Mouse (Mus musculus): ENCODE data around the gene Serpina9.

Gene Serpina9

GRCm38 (mm10) chr12:104013620-104014019, at the start of gene Serpina9:
Gene Serpina9, minus strand, starts transcription at chr12:104013755.
- in situ Hi-C loops (cut with MboI; ENCODE audit: low pct_unique_long_range_greater_than_20kb in 1 of 2, low sequenced_read_pairs in 2 of 2, unreplicated experiment in 1 of 2), result no loop called here

DNA sequence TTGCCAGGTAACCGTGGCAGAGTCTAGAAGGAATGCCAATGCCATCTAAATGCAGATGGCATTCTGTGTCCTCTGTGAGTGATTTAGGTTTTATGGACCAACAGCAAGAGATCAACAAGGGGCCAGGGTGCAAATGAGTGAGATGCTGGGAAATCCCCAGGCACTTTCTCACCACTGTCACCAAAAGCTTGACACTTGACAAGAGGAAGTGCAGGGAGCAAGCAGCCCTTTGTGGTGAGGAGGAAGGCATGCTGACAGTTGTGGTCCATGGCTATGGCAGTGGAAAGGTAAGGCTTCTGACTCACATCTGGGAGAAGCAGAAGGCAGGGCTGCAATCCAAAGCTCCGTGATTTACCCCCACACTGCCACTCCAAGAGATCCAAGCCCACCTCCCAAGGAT, 48.3 kb upstream of the Serpina9 start:
- in situ Hi-C loops (cut with MboI; ENCODE audit: low pct_unique_long_range_greater_than_20kb in 1 of 2, low sequenced_read_pairs in 2 of 2, unreplicated experiment in 1 of 2), result loop anchor here in 1 of 2 experiments (25.0 kb wide), 1 partner anchor 350 kb away; the partner anchor contains the start of gene Serpina3n

- in situ Hi-C loops (cut with MboI; ENCODE audit: low pct_unique_long_range_greater_than_20kb in 1 of 2, low sequenced_read_pairs in 2 of 2, unreplicated experiment in 1 of 2), result loop anchor here in 1 of 2 experiments (25.0 kb wide), 1 partner anchor 352 kb away; the partner anchor contains the start of gene Serpina3n
These were observed 46.6 kb upstream of the Serpina9 start for GRCm38 (mm10) chr12:104060126-104060525.

DNA sequence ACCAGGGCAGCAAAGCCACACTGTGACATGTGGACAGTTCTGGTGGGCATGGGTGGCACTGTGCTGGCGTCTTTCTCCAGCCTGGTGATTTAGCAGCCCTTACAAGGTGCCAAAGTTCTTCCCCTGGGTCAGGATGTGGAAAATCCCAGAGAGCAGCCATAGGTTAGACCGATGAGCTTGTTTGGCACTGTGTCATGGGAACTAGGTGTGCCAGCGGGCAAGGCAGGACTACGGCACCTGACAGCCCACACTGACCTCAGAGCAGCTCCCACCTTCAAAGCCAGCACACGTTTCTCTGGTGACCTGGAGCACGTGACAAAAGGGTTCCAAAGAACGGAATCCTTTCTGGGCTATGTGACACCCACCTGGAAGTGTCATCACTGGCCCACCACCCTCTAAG, 44.0 kb upstream of the Serpina9 start:
- in situ Hi-C loops (cut with MboI; ENCODE audit: low pct_unique_long_range_greater_than_20kb in 1 of 2, low sequenced_read_pairs in 2 of 2, unreplicated experiment in 1 of 2), result loop anchor here in 1 of 2 experiments (25.0 kb wide), 1 partner anchor 355 kb away; the partner anchor contains the start of gene Serpina3n

DNA sequence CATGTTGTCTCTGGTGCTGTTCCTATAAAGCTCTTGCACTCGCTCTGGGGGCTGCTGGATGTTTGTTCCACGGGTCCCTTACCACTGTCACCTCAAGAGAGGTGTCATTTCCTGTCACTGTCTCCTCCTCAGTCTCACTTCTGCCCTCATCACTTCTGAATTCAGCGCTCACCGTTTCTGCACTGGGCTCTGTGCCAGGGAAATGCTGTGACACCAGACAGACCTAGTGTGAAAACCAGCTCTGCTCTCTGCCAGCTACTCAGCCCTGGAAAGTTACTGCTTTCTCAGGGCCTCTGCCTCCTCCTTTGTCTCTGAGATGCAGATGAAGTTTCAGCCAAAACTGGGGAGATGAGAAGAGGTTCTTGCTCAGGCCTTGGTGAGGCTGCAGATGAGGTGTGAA, 43.5 kb upstream of the Serpina9 start:
- in situ Hi-C loops (cut with MboI; ENCODE audit: low pct_unique_long_range_greater_than_20kb in 1 of 2, low sequenced_read_pairs in 2 of 2, unreplicated experiment in 1 of 2), result loop anchor here in 1 of 2 experiments (25.0 kb wide), 1 partner anchor 355 kb away; the partner anchor contains the start of gene Serpina3n

DNA sequence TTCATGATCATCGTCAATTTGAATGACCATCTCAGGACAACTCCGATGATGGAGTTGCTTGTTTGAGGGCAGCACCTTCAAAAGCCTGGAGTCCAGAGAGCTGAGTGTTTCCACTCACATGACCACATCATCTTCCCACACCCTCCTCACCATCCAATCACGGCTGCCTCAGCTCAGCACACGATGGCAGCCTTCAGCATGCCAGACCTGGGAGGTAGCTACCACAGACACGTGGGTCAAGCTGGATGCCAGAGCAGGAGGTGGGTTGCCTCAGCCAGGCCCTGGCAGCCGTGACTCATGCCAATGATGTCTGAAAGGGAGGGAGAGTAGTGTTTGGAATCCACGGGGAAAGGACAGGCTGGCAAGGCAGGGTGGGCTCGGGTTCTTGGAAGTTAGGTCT, 42.2 kb upstream of the Serpina9 start:
- in situ Hi-C loops (cut with MboI; ENCODE audit: low pct_unique_long_range_greater_than_20kb in 1 of 2, low sequenced_read_pairs in 2 of 2, unreplicated experiment in 1 of 2), result loop anchor here in 1 of 2 experiments (25.0 kb wide), 1 partner anchor 357 kb away; the partner anchor contains the start of gene Serpina3n

- in situ Hi-C loops (cut with MboI; ENCODE audit: low pct_unique_long_range_greater_than_20kb in 1 of 2, low sequenced_read_pairs in 2 of 2, unreplicated experiment in 1 of 2), result loop anchor here in 1 of 2 experiments (25.0 kb wide), 1 partner anchor 358 kb away; the partner anchor contains the start of gene Serpina3n
These were observed 40.4 kb upstream of the Serpina9 start for GRCm38 (mm10) chr12:104053995-104054394.

DNA sequence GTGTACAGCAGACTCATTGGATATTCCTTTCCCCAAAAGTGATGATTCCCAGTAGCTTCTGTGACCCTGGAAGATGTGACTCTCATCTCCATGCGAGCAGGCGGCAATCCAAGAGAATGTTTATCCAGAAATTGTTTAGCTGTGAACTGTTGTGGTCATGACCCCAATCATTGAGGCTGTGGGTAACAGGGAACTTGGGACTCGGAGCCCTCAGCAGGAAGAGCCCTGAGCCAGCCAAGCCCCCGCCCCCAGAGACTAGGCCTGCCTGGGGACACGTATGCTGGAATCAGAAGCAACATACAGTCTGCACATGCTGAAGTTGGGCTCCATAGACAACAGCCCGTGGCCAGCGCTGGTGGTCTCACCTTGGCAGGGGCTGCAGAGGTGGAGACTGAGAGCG, 32.2 kb upstream of the Serpina9 start:
- in situ Hi-C loops (cut with MboI; ENCODE audit: low pct_unique_long_range_greater_than_20kb in 1 of 2, low sequenced_read_pairs in 2 of 2, unreplicated experiment in 1 of 2), result no loop called here

DNA sequence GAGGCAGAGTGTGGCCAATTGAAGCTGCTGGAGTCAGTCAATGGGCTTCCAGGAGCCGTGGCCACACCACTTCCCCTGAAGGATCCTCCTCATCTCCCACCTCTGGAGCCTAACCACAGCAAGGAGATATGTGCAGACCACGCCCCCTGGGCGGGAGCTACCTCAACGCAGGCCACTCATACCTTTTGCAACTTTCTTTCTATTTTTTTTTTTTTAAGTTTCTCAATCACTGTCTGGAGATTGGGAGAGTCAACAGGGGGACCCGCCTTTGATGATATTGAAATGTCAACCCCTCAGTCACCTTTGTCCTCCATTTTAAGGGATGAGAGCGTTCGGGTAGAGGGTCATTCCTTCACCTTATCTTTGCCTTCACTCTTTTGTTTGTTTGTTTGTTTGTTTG, 30.8 kb upstream of the Serpina9 start, which contains the start of gene Serpina12:
Serpina12 (minus strand) TSS at position 101 of the 400 bp plus-strand sequence.
- in situ Hi-C loops (cut with MboI; ENCODE audit: low pct_unique_long_range_greater_than_20kb in 1 of 2, low sequenced_read_pairs in 2 of 2, unreplicated experiment in 1 of 2), result no loop called here

- in situ Hi-C loops (cut with MboI; ENCODE audit: low pct_unique_long_range_greater_than_20kb in 1 of 2, low sequenced_read_pairs in 2 of 2, unreplicated experiment in 1 of 2), result no loop called here
These were observed 29.2 kb upstream of the Serpina9 start for GRCm38 (mm10) chr12:104042753-104043152.

GRCm38 (mm10) chr12:104041401-104041800, 27.8 kb upstream of the Serpina9 start:
- in situ Hi-C loops (cut with MboI; ENCODE audit: low pct_unique_long_range_greater_than_20kb in 1 of 2, low sequenced_read_pairs in 2 of 2, unreplicated experiment in 1 of 2), result no loop called here

- in situ Hi-C loops (cut with MboI; ENCODE audit: low pct_unique_long_range_greater_than_20kb in 1 of 2, low sequenced_read_pairs in 2 of 2, unreplicated experiment in 1 of 2), result no loop called here
These were observed 24.6 kb upstream of the Serpina9 start for GRCm38 (mm10) chr12:104038181-104038580.

GRCm38 (mm10) chr12:104033752-104034151, 20.2 kb upstream of the Serpina9 start:
- in situ Hi-C loops (cut with MboI; ENCODE audit: low pct_unique_long_range_greater_than_20kb in 1 of 2, low sequenced_read_pairs in 2 of 2, unreplicated experiment in 1 of 2), result no loop called here

DNA sequence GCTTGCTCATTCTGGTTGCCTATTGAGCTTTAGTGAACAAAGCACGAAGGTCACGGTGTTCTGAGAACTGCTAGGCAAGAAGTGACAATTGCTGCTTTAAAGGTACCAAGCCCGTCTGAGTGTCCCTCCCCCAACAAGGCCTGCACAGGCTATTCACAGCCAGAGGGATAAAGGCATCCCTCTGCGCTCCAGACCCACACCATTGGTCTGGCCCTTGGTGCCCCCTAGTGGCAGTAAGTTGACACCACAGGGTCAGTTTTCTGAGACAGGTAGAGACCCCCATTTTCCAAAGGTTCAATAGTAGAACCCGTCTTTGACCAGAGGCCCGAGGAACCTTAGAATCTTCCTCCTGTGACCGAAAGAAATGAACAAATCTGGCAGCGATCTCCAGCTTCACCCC, 16.4 kb upstream of the Serpina9 start:
- in situ Hi-C loops (cut with MboI; ENCODE audit: low pct_unique_long_range_greater_than_20kb in 1 of 2, low sequenced_read_pairs in 2 of 2, unreplicated experiment in 1 of 2), result no loop called here

DNA sequence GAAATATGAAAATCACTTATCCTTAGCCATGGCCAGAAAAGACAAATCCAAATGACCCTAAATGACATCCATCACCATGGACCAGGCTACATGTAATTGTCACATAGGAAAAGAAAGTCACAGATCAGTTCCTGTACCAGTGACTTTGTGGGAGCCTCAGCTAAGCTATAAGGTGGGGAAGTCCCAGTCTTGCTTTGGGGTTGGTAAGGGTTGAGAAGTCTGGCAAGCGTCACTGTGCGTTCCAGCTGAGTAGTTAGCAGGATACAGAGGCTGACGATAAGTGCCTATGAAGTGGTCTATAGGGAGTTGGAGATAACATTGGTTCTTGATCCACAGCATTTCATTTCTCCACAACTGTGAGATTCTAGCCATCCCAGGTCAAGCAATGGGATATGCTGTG, 1.7 kb upstream of the Serpina9 start:
- in situ Hi-C loops (cut with MboI; ENCODE audit: low pct_unique_long_range_greater_than_20kb in 1 of 2, low sequenced_read_pairs in 2 of 2, unreplicated experiment in 1 of 2), result no loop called here

DNA sequence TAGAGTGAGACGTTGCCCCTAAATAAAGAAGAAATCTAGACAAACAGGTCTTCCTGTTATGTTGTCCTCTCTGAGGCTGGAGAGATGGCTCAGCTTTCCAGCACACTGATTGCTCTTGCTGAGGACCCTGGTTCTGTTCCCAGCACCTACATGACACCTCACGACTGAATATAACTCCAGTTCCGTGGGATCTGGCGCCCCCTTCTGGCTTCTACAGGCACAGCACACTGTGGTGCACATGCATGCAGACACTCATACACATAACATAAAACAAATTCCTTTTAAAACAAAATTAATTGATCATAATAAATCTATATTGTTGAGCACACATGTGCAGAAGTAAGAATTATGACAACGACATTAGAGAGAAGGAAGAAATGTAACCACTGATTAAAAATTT, 8.9 kb downstream of the Serpina9 start:
- in situ Hi-C loops (cut with MboI; ENCODE audit: low pct_unique_long_range_greater_than_20kb in 1 of 2, low sequenced_read_pairs in 2 of 2, unreplicated experiment in 1 of 2), result no loop called here

DNA sequence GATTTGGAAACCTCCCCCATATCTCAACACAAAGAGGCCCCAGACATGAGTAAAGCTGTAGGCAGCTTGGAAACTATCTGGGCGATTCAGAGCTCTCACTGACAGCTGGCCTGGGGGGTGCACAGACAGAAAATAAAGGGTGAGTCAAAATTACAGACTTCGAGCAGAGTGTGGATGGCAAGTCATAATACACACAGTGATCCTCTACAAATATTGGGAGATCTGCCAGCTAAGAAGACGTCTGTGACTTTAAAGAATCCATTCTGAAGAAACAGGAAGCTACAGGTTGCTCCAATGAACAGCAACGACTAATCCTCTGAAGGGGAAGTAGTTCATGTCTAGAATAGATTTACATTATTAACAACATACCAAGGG, 10.3 kb downstream of the Serpina9 start:
- in situ Hi-C loops (cut with MboI; ENCODE audit: low pct_unique_long_range_greater_than_20kb in 1 of 2, low sequenced_read_pairs in 2 of 2, unreplicated experiment in 1 of 2), result no loop called here

DNA sequence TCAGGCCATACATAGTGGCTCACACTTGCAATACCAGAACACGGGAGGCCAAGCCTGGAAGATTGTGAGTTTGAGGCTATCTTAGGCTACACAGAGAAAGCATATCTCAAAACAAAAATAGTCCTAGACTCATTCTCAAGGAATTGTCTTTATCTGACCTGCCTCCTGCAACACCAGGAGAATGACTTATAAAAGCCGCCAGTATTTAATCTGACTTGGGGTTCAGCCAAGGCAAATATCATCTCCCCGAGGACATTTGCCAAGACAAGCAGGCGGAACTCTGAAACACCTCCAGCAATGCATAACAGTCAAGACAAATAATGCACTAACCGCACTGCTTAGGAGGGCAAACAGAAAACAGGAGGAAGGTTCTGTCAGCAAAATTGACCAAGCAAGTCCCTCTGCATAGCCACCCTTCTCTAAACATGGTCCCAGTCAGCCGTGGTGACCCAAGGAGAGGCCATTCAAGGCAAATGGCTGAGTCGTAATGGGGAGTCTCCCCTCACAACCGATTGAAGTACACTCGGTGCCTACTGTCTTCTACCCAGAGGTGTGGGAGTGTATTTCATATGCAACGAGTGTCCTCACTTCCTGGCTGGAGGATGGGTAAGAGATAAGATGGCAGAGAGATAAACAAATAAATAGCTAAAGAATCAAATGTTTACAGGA, 10.9 kb downstream of the Serpina9 start:
- in situ Hi-C loops (cut with MboI; ENCODE audit: low pct_unique_long_range_greater_than_20kb in 1 of 2, low sequenced_read_pairs in 2 of 2, unreplicated experiment in 1 of 2), result no loop called here

- in situ Hi-C loops (cut with MboI; ENCODE audit: low pct_unique_long_range_greater_than_20kb in 1 of 2, low sequenced_read_pairs in 2 of 2, unreplicated experiment in 1 of 2), result no loop called here
These were observed 13.0 kb downstream of the Serpina9 start for GRCm38 (mm10) chr12:104000594-104000993.

DNA sequence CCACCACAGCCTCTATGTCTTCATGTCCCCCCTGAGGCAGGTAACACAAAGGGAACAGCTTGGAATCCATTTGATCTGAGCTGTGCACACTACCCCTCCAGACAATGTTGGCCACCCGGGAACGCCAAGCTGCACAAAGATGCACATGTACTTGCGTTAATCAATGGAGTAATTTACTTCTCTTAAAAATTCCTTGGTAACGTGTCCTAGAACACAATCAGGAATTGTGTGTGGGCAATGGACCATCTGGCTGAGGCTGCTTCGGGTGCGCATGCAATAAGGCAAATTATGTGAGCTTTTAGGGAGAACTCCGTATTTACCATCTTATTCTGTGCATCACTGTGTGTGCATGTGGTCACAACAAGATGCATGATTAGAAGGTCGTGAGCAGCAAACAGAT, 13.9 kb downstream of the Serpina9 start:
- in situ Hi-C loops (cut with MboI; ENCODE audit: low pct_unique_long_range_greater_than_20kb in 1 of 2, low sequenced_read_pairs in 2 of 2, unreplicated experiment in 1 of 2), result loop anchor here (10.0 kb wide), 2 partner anchors 415 to 425 kb away; no protein-coding TSS in a partner anchor

Measured in mouse embryonic stem cell (cell line).